Mouse (Mus musculus): ENCODE results near the gene Stra6l. TPM values are rescaled to one million over a fixed set of nuclear protein-coding genes. Genes with fewer than 3 reads are reported as not detected.

Gene Stra6l
- 0.04 TPM in 1 of 2 replicates, not detected in the other for polyA plus RNA-seq (2015; fragmentation: Nextera tagmentation; extraction: Ambion mirVana)

DNA sequence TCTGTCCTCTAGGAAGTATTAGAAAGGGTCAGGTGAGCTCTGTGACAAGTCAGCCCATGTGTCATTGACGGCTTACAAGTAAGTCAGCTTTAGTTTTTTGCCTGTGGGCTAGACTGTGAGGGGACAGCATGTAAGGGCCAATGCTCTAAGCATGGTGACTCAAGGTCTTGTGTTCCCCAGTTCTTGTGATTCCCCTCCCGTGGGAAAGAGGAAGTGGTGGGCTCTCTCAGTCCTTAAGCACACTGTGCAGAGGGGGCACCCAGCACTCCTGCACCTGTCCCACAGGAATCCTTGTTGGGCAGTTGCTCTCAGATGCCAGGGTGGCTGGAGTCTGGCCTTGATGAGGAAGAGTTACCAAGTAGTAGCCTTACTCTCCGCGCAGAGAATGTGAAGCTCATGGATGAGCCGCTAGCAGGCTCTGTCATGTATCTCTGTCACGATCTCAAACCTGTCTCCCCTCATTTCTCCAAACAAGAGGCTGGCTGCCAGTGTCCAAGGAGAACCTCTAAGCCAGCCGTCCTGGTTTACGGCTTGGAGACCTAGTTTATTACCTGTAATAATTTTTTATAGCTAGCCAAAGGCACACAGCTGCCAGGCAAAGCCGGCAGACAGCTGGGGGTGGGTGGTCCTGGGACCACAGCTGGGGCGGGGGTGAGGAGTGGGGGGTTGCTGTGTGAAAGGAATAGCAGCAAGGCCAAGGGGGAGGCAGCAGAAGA lies at the start of gene Stra6l:
Gene Stra6l, plus strand, starts transcription at position 556 of the 716 bp plus-strand sequence.

DNA sequence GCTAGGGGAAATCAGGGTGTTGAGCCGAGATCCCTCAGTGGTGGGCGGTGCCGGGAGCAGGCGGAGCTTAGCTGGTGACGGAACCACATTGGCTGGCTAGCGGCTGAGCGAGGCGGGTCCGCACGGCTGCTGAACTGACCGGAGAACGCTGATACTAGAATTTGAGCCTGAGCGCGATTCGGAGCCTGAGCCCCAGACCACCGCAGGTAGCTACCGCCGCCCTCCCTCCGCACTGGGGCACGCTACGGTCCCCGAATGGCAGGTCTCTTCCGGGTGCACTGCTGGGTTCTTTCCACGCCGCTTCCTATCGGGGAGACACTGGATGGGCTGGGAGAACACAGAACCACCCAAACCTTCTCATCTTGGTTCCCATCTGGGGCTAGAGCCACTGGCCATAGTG lies 49.5 kb upstream of the Stra6l start, which contains the start of gene Aldh1b1:
Gene Aldh1b1, plus strand, starts transcription at position 59 of the 400 bp plus-strand sequence.

DNA sequence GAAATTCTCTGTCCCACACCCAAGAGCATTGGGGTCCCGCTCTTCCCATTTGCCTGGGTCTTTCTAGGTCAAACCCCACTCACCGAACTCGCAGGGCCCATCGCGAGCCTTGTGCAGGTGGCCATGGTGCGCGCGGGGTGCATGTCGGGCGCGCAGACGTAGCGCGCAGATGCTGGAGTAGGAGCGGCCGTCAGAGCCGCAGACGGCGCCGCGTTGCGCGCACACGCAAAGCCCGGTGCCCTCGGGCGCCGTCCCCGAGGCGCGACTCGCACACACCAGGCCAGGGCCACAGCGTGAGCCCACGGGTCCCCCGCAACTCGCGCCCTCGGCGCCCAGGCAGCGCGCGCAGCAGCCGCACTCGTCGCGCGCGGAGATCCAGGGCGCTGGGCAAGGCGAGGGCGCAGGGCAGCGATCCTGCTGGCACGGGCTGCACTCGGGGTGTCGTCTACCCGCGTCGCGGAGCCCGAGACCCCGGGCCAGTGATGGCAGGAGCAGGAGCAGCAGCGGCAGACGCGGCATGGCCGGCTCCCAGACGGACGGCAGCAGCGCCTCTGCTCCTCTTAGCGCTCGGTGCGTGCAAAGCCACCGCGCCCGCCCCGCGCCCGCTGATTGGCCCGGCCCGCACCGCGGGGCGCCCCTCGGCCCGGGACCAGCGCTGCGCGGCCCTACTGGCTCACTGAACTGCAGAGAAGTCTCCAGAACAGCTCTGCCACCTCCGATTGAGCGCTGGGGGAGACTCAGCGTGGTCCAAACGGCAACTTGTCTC lies 22.0 kb upstream of the Stra6l start, which contains the start of gene Igfbpl1:
Gene Igfbpl1, minus strand, starts transcription at position 649 of the 766 bp plus-strand sequence.

DNA sequence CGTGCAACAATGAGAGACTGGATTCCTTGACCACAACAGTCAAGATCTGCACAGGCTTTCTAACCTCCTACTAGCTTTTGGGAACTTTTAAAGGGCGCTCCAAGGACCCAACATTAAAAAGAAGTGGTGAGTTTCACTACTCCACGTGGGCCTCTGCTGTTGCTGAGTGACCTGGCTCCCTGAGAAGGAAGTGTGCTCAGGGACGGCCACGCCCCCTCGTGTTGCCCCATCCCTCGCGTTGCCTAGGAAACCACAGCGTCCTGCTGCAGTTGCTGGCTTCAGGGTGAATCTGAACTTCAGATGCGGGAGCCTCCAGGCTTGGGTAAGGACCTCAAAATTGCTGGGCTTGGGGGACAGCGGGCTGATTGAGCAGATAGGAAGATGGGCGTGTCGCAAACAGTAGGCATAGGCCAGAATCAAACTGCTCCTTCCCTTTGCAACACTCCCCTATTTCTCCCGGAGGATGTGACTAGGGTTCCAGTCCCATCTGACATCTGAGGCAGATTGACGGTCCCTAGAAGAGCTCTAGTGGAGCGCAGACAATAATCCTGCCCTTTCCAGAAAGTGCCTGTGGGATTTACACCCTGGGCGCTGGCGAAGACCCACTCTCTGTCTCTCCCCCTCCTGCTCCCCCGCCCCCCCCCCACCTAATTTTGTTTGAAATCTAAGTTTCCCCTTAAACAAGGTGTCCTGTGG lies 41.8 kb downstream of the Stra6l start, which contains the start of gene Ccdc180:
Gene Ccdc180, plus strand, starts transcription at position 238 of the 696 bp plus-strand sequence.

Other genes starting within 250 kb of the Stra6l start
- gene Aldh1b1, start 49.6 kb upstream of the Stra6l start, polyA plus RNA-seq (2015; fragmentation: Nextera tagmentation; extraction: Ambion mirVana), result 4.2 and 4.9 TPM in 2 replicates
- gene Igfbpl1, start 21.7 kb upstream of the Stra6l start, polyA plus RNA-seq (2015; fragmentation: Nextera tagmentation; extraction: Ambion mirVana), result 0.12 TPM in 1 of 2 replicates, not detected in the other
- 1.3 TPM in 2 replicates for gene Ccdc180, start 41.6 kb downstream of the Stra6l start, polyA plus RNA-seq (2015; fragmentation: Nextera tagmentation; extraction: Ambion mirVana)
- gene Tdrd7, start 116.7 kb downstream of the Stra6l start, polyA plus RNA-seq (2015; fragmentation: Nextera tagmentation; extraction: Ambion mirVana), result 12.1 and 15.0 TPM in 2 replicates
- 28.4 and 33.6 TPM in 2 replicates for gene Tmod1, start 190.3 kb downstream of the Stra6l start, polyA plus RNA-seq (2015; fragmentation: Nextera tagmentation; extraction: Ambion mirVana)